Mouse (Mus musculus) liver, adult 2 months (tissue): Measurements from ENCODE around the gene Slc25a43.

Experiments
- CTCF ChIP-seq: fragments of 200-500 bp; IDR thresholded peaks from 2 replicates; pipeline ENCODE4 v1.5.1; 2011; ENCODE audit warnings: low read depth, low read length, control low read depth
- POLR2A ChIP-seq: fragments of 200-500 bp; IDR thresholded peaks from 2 replicates; pipeline ENCODE4 v1.6.1; 2011; ENCODE audit warnings: low read length, control low read depth; ENCODE audit not compliant: insufficient read depth; ENCODE audit errors: extremely low read depth

DNA sequence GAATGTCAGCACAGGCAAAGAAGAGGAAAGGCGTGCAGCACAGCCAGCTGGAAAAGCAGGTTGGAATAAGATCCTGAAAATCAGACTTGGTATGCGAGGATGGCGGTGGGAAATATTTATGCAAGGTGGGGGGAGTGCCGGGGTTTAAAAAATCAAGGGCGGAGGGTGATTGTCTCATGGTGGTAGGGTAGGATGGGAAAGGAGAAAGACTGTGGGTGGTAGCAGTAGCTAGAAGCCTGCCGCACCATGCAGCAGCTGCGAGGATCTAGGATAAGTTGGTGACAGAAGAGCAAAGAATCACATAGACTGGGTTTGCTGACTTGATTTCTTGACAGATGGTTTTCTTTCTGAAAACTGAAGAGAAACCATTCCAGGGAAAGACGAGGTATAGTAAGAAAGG lies 3.3 kb downstream of the Slc25a43 start:
- TF ChIP-seq CTCF = no peak
- no peak for TF ChIP-seq POLR2A
